Mouse (Mus musculus) olfactory bulb, adult 2 months (tissue): ENCODE results near the gene Dcun1d1. TPM values are rescaled to one million over a fixed set of nuclear protein-coding genes. Genes with fewer than 3 reads are reported as not detected.

Experiments
- H3K27ac ChIP-seq: fragments of 200-500 bp; 2 replicates; pipeline ENCODE4 v1.5.1; 2012; ENCODE audit warnings: low read depth, low read length; ENCODE audit not compliant: insufficient read depth
- H3K4me1 ChIP-seq: fragments of 200-500 bp; 2 replicates; pipeline ENCODE4 v1.6.1; 2012; ENCODE audit warnings: low read length; ENCODE audit not compliant: control insufficient read depth, insufficient read depth
- H3K4me3 ChIP-seq: fragments of 200-500 bp; 2 replicates; pipeline ENCODE4 v1.5.1; 2012; ENCODE audit warnings: mild to moderate bottlenecking, low read depth, low read length, moderate library complexity; ENCODE audit not compliant: insufficient read depth
- CTCF ChIP-seq: fragments of 200-500 bp; IDR thresholded peaks from 2 replicates; pipeline ENCODE4 v1.5.1; 2012; ENCODE audit warnings: low read depth, mild to moderate bottlenecking, low read length, moderate library complexity; ENCODE audit not compliant: insufficient read depth
- POLR2A ChIP-seq: fragments of 200-500 bp; IDR thresholded peaks from 2 replicates; pipeline ENCODE4 v1.6.1; 2012; ENCODE audit warnings: mild to moderate bottlenecking, low read depth, low read length, moderate library complexity; ENCODE audit not compliant: insufficient read depth
- WGBS: fragments of 180-500 bp; shearing (Covaris S2); methylation state at CpG from one replicate; pipeline ENCODE4 v1.1.7; 2018; 5-methylcytosine and 5-hydroxymethylcytosine counted together
- polyA plus RNA-seq: library from polyadenylated mRNA; stranded (reverse); fragments of >200 nt; gene quantifications from 2 replicates; pipeline ENCODE4 v1.2.4, GENCODE M21; 2012; ENCODE audit warnings: low replicate concordance; ENCODE audit not compliant: missing spikeins, insufficient read depth, insufficient read length

Gene Dcun1d1
- polyA plus RNA-seq, 1 experiment: not detected

DNA sequence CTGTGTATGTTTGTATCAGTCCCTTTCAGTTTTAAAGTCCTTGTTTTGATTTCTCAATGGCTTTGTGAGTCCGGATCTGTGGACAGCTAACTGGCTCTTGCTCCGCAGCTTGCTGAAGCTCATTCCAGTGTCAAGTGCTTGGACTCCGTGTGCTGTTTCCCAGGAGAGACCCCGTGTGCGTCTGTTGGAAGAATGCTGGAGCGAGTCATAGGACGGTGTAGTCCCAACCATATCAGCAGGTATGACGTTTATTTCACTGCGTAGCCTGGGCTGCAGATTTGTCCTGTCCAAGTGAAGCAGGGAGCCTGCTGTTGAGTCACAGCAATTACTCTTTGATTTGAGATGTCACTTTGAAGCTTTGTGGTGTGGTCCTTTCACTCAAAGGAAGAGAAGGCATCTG lies 87.9 kb downstream of the Dcun1d1 start:
- H3K4me3 ChIP-seq: no peak overlapping the region
- TF ChIP-seq POLR2A (no peak), CTCF (no peak)
- 87% methylated on average over 9 of the region's 9 CpGs for WGBS
- H3K27ac ChIP-seq: no peak overlapping the region
- H3K4me1 ChIP-seq: no peaks in the 10 kb centered on the region

Other genes starting within 250 kb of the Dcun1d1 start
- 158 TPM in 1 of 2 replicates, not detected in the other for gene Atp11b, start 183.3 kb downstream of the Dcun1d1 start, polyA plus RNA-seq
- gene Mccc1, start 63.2 kb upstream of the Dcun1d1 start, polyA plus RNA-seq: 395 TPM in 1 of 2 replicates, not detected in the other
- gene Ccdc144b, start 116.1 kb upstream of the Dcun1d1 start, polyA plus RNA-seq: not detected in 2 replicates
- not detected in 2 replicates for gene Acad9, start 128.5 kb upstream of the Dcun1d1 start, polyA plus RNA-seq
- gene D3Ertd254e, start 213.6 kb upstream of the Dcun1d1 start, polyA plus RNA-seq: not detected in 2 replicates